ENCODE assay signal across 8 mouse cellular contexts in genomic region chr2:119617841-119618198, GRCm38 (mm10). TPM values are rescaled to one million over a fixed set of nuclear protein-coding genes. Genes with fewer than 3 reads are reported as not detected.
DNase-seq lines count a peak whose midpoint lies in the region; ATAC-seq and TF ChIP-seq lines count a peak whose summit lies in the region.

No protein-coding gene starts in this region.

- H3K4me2 ChIP-seq in forebrain, embryonic 14.5 days (ENCODE audit: low read length) = peak overlapping the region; percentile 76
- peak overlapping the region; percentile 73 for H3K4me2 ChIP-seq in liver, embryonic 15.5 days

- no peak for TF ChIP-seq CTCF in heart, adult 2 months (IDR thresholded peaks at IDR 0.05)
- TF ChIP-seq CTCF in E14TG2a.4 (conservative IDR thresholded peaks at IDR 0.05; ENCODE audit: low read length) = no peak

- H3K4me3 ChIP-seq in heart, adult 2 months = peak overlapping the region; percentile 50
- H3K4me3 ChIP-seq in E14TG2a.4 (replicated peaks; ENCODE audit: low read length) = peak overlapping the region; percentile 97
- H3K4me3 ChIP-seq in forebrain, embryonic 14.5 days (ENCODE audit: low read depth, low read length) = peak overlapping the region; percentile 64
- H3K4me3 ChIP-seq in liver, embryonic 15.5 days (replicated peaks) = peak overlapping the region; percentile 83

- H3K9me3 ChIP-seq in E14TG2a.4 (ENCODE audit: low read length) = no peaks in the 10 kb centered on the region
- no peaks in the 10 kb centered on the region for H3K9me3 ChIP-seq in forebrain, embryonic 14.5 days (replicated peaks; ENCODE audit: control insufficient read depth, low read length)
- no peaks in the 10 kb centered on the region for H3K9me3 ChIP-seq in liver, embryonic 15.5 days (replicated peaks)

- H3K36me3 ChIP-seq in heart, adult 2 months (ENCODE audit: control insufficient read depth, insufficient read depth, low read length) = no peaks in the 10 kb centered on the region
- peaks cover 38% of the 10 kb centered on the region for H3K36me3 ChIP-seq in E14TG2a.4 (ENCODE audit: insufficient read depth, low read length)
- no peaks in the 10 kb centered on the region for H3K36me3 ChIP-seq in forebrain, embryonic 14.5 days (ENCODE audit: control insufficient read depth, insufficient read depth, low read length)
- peaks cover 44% of the 10 kb centered on the region for H3K36me3 ChIP-seq in liver, embryonic 15.5 days (replicated peaks)

- no peaks in the 10 kb centered on the region; the same call in 1 of the 2 replicates for H3K4me1 ChIP-seq in heart, adult 2 months (ENCODE audit: control insufficient read depth, insufficient read depth, low read length)
- peaks cover 36% of the 10 kb centered on the region for H3K4me1 ChIP-seq in E14TG2a.4 (replicated peaks; ENCODE audit: low read depth, low read length)
- peaks cover 15% of the 10 kb centered on the region for H3K4me1 ChIP-seq in forebrain, embryonic 14.5 days (ENCODE audit: control insufficient read depth, insufficient read depth, low read length)
- H3K4me1 ChIP-seq in liver, embryonic 15.5 days (replicated peaks) = peaks cover 41% of the 10 kb centered on the region

- TF ChIP-seq EP300 in heart, adult 2 months (IDR thresholded peaks at IDR 0.05; ENCODE audit: insufficient read depth, low read depth, low read length) = no peak

- no peaks in the 10 kb centered on the region for H3K27me3 ChIP-seq in heart, adult 2 months (ENCODE audit: control insufficient read depth, insufficient read depth, low read length)
- no peaks in the 10 kb centered on the region for H3K27me3 ChIP-seq in E14TG2a.4 (ENCODE audit: insufficient read depth, low read length)
- no peaks in the 10 kb centered on the region for H3K27me3 ChIP-seq in forebrain, embryonic 14.5 days (replicated peaks; ENCODE audit: control insufficient read depth, insufficient read depth, low read length)
- H3K27me3 ChIP-seq in liver, embryonic 15.5 days = no peaks in the 10 kb centered on the region

- ATAC-seq in forebrain, embryonic 14.5 days = no peak
- peak; percentile 76 for ATAC-seq in liver, embryonic 15.5 days (ENCODE audit: insufficient read depth)

- H3K27ac ChIP-seq in heart, adult 2 months = peak overlapping the region; percentile 0; the same call in 1 of the 2 replicates
- H3K27ac ChIP-seq in forebrain, embryonic 14.5 days (ENCODE audit: low read depth, low read length) = no peak overlapping the region
- H3K27ac ChIP-seq in liver, embryonic 15.5 days (replicated peaks) = peak overlapping the region; percentile 98

- under 1% methylated on average over 13 of the region's 13 CpGs for WGBS in heart, adult 2 months
- WGBS in forebrain, embryonic 14.5 days = under 1% methylated on average over 13 of the region's 13 CpGs
- WGBS in liver, embryonic 15.5 days (ENCODE audit: insufficient replicate concordance) = under 1% methylated on average over 13 of the region's 13 CpGs

- H3K9ac ChIP-seq in heart, adult 2 months (ENCODE audit: low read depth, low read length) = peak overlapping the region; percentile 71
- H3K9ac ChIP-seq in forebrain, embryonic 14.5 days (ENCODE audit: low read length) = peak overlapping the region; percentile 64
- peak overlapping the region; percentile 88 for H3K9ac ChIP-seq in liver, embryonic 15.5 days

- no peaks in the 10 kb centered on the region for H3K79me2 ChIP-seq in heart, adult 2 months (replicated peaks; ENCODE audit: control insufficient read depth, insufficient read depth, low read length)

- intact Hi-C loops in heart, adult 2 months (cut with DNase I) = loop anchor here (2.0 kb wide), 1 partner anchor 23 kb away; no protein-coding TSS in a partner anchor
- intact Hi-C loops in left cerebral cortex, postnatal 36 days (cut with DNase I) = no loop called here

- TF ChIP-seq POLR2A in heart, adult 2 months (IDR thresholded peaks at IDR 0.05; ENCODE audit: insufficient read depth, low read depth, low read length) = no peak

- no peak for DNase-seq in heart, adult 2 months
- no peak for DNase-seq in heart, postnatal 4 days
- DNase-seq in forebrain, embryonic 14.5 days (ENCODE audit: low spot score) = no peak
- no peak for DNase-seq in right cerebral cortex, postnatal 4 days
- no peak for DNase-seq in thymus, postnatal 10 days (ENCODE audit: low spot score in 2 of 2)
- DNase-seq in left cerebral cortex, postnatal 36 days (ENCODE audit: low spot score in 2 of 2) = no peak

RNA-seq across cellular contexts. Expression of gene Nusap1, which starts 0.3 kb away (rescaled TPM):
- 1 to 10 TPM in 1 of 2 experiments, under 1 TPM in 1; 0.84 to 2.0 TPM for total RNA-seq in heart, adult 2 months (2021)
- polyA plus RNA-seq in heart, adult 2 months (2012; rRNA removed) = 0.26 and 0.31 TPM in 2 replicates
- total RNA-seq in heart, postnatal 4 days (2021) = 10 to 100 TPM; 23.4 to 27.3 TPM
- polyA plus RNA-seq in forebrain, embryonic 14.5 days (2014; fragmentation: Nextera tagmentation; extraction: Ambion mirVana) = 38.0 and 41.9 TPM in 2 replicates
- polyA plus RNA-seq in liver, embryonic 15.5 days (2015; fragmentation: Nextera tagmentation; extraction: Ambion mirVana) = 88.1 and 94.0 TPM in 2 replicates
- under 1 TPM; 0.39 to 0.62 TPM for total RNA-seq in left cerebral cortex, postnatal 36 days (2021)

RNA-seq across cellular contexts. Expression of gene Oip5, which starts 0.4 kb away (rescaled TPM):
- under 1 TPM; 0.16 to 0.37 TPM for total RNA-seq in heart, adult 2 months (2021)
- polyA plus RNA-seq in heart, adult 2 months (2012; rRNA removed) = 0.20 and 0.26 TPM in 2 replicates
- total RNA-seq in heart, postnatal 4 days (2021) = 10 to 100 TPM; 10.3 to 11.1 TPM
- polyA plus RNA-seq in forebrain, embryonic 14.5 days (2014; fragmentation: Nextera tagmentation; extraction: Ambion mirVana) = 13.2 and 14.8 TPM in 2 replicates
- polyA plus RNA-seq in liver, embryonic 15.5 days (2015; fragmentation: Nextera tagmentation; extraction: Ambion mirVana) = 34.7 and 37.0 TPM in 2 replicates
- total RNA-seq in left cerebral cortex, postnatal 36 days (2021) = 1 to 10 TPM; 1.6 to 1.7 TPM

RNA-seq across cellular contexts. Expression of gene Ndufaf1, which starts 44.8 kb away (rescaled TPM):
- 10 to 100 TPM; 58.6 to 63.6 TPM for total RNA-seq in heart, adult 2 months (2021)
- 16.1 and 33.9 TPM in 2 replicates for polyA plus RNA-seq in heart, adult 2 months (2012; rRNA removed)
- total RNA-seq in heart, postnatal 4 days (2021) = 10 to 100 TPM; 47.7 to 48.9 TPM
- 36.7 and 37.6 TPM in 2 replicates for polyA plus RNA-seq in forebrain, embryonic 14.5 days (2014; fragmentation: Nextera tagmentation; extraction: Ambion mirVana)
- 30.8 and 30.9 TPM in 2 replicates for polyA plus RNA-seq in liver, embryonic 15.5 days (2015; fragmentation: Nextera tagmentation; extraction: Ambion mirVana)
- total RNA-seq in left cerebral cortex, postnatal 36 days (2021) = 10 to 100 TPM; 28.4 to 29.3 TPM

RNA-seq across cellular contexts. Expression of gene Rtf1, which starts 57.0 kb away (rescaled TPM):
- total RNA-seq in heart, adult 2 months (2021) = 10 to 100 TPM; 21.9 to 22.8 TPM
- polyA plus RNA-seq in heart, adult 2 months (2012; rRNA removed) = 8.7 and 12.7 TPM in 2 replicates
- 10 to 100 TPM; 26.4 to 27.1 TPM for total RNA-seq in heart, postnatal 4 days (2021)
- 32.6 and 38.0 TPM in 2 replicates for polyA plus RNA-seq in forebrain, embryonic 14.5 days (2014; fragmentation: Nextera tagmentation; extraction: Ambion mirVana)
- 9.8 and 10.6 TPM in 2 replicates for polyA plus RNA-seq in liver, embryonic 15.5 days (2015; fragmentation: Nextera tagmentation; extraction: Ambion mirVana)
- 10 to 100 TPM; 57.8 to 62.8 TPM for total RNA-seq in left cerebral cortex, postnatal 36 days (2021)

Comparison
In these comparisons a context has a peak if more than half of its experiments do, and no peak if none do; other contexts are left out.
1. RNA of gene Nusap1, which starts 0.3 kb away (total RNA-seq): 23.4 to 27.3 TPM in heart, postnatal 4 days; 0.84 to 2.0 TPM in heart, adult 2 months and 0.39 to 0.62 TPM in left cerebral cortex, postnatal 36 days; every median in the first group is over 4 times any median in the second.
2. RNA of gene Oip5, which starts 0.4 kb away (total RNA-seq): 10.3 to 11.1 TPM in heart, postnatal 4 days; 1.6 to 1.7 TPM in left cerebral cortex, postnatal 36 days and 0.16 to 0.37 TPM in heart, adult 2 months; every median in the first group is over 4 times any median in the second.
3. Peak in every context shown above with its lines, with median percentiles within 50 percentile points of each other: H3K4me3 ChIP-seq and H3K9ac ChIP-seq.